Mouse (Mus musculus): ENCODE measurements around the gene Trim31.
"Not testable (repeated sequence)": the region's sequence is repeated elsewhere in the genome, so short reads cannot be mapped to it uniquely, and the experiment has no call there.

Gene Trim31

DNA sequence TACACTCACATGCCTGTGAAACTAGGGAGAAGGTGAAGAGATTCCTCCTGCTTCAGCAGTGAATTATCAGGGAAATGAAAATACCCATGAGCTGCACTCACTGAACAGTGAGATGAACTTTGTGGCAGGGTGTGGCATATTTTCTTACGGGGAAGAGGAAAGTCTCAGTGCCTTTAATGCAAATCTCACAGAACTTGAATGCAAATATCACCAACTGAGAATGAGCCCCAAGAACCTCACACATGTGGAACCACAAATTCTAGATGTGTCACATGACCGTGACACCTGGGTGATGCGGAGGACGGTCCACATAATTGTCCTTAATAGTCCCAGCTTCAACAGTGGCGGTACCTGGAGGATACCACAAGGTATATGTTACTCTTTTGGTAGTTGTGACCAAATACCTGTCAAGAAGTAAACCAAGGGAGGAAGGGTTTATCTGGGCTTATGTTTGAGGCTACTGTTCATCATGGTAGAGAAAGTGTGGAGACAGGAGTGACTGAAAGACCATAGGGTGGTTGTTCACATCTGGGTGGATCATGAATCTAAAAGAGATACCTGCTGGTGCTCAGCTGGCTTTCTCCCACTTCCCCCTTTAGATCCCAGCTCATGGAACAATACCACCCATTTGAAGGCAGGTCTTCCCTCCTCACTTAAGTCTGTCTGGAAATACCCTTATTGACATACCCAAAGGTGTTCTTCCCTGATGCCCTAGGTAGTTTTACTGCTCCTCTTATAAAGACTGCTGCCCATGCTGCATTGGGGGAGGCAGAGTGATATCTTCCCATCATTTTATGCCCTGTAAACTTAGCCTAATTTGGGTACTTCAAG is 7.6 kb upstream of the Trim31 start, which contains the start of gene Trim40:
Gene Trim40 (minus strand): TSS at position 51 of the 831 bp plus-strand sequence.
- H3K27me3 ChIP-seq (ENCODE audit: insufficient read depth, low read length) = no peaks in the 10 kb centered on the region
- no peak within 1 kb of the TSS for H3K4me3 ChIP-seq (replicated peaks; ENCODE audit: low read length)
- no peaks in the 10 kb centered on the region for H3K36me3 ChIP-seq (ENCODE audit: insufficient read depth, low read length)
- no peaks in the 10 kb centered on the region for H3K9me3 ChIP-seq (ENCODE audit: low read length)
- H3K4me1 ChIP-seq (replicated peaks; ENCODE audit: low read depth, low read length) = peaks cover 20% of the 10 kb centered on the region
- TF ChIP-seq CTCF (conservative IDR thresholded peaks at IDR 0.05; ENCODE audit: low read length) = no peak
- no peak for TF ChIP-seq NANOG (IDR thresholded peaks at IDR 0.05; ENCODE audit: borderline replicate concordance, low read length)
- no peak for TF ChIP-seq POU5F1 (IDR thresholded peaks at IDR 0.05; ENCODE audit: borderline replicate concordance, low read length)

DNA sequence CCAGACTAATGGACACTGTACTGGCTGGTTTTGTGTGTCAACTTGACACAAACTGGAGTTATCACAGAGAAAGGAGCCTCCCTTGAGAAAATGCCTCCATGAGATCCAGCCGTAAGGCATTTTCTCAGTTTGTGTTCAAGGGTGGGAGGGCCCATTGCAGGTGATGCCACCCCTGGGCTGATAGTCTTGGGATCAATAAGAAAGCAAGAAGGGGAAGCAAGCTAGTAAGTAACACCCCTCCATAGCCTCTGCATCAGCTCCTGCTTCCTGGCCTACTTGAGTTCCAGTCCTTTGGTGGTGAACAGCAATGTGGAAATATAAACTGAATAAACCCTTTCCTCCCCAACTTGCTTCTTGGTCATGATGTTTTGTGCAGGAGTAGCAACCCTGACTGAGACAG is 6.4 kb upstream of the Trim31 start:
- not testable (repeated sequence) for H3K36me3 ChIP-seq (ENCODE audit: insufficient read depth, low read length); H3K9me3 ChIP-seq (ENCODE audit: low read length); H3K4me3 ChIP-seq (replicated peaks; ENCODE audit: low read length); H3K27me3 ChIP-seq (ENCODE audit: insufficient read depth, low read length)
- peaks cover 25% of the 10 kb centered on the region for H3K4me1 ChIP-seq (replicated peaks; ENCODE audit: low read depth, low read length)

DNA sequence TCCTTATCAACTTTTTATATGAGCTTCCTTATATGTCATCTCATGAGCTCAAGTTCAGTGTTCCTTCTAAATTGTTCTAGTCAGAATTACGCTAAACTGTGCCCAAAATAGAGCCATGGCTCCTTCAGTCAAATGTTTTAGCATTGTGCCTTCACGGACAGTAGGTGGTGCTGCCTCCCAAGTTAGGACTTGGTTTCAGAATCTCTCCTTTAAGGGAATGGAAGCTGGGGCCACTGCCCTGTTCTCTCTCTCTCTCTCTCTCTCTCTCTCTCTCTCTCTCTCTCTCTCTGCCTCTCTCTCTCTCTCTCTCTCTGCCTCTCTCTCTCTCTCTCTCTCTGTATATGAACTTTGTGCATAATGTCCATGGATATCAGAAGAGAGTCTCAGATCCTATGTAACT is 5.6 kb upstream of the Trim31 start:
- H3K36me3 ChIP-seq (ENCODE audit: insufficient read depth, low read length) = no peaks in the 10 kb centered on the region
- peak; percentile 64 for TF ChIP-seq CTCF (conservative IDR thresholded peaks at IDR 0.05; ENCODE audit: low read length)
- TF ChIP-seq NANOG (IDR thresholded peaks at IDR 0.05; ENCODE audit: borderline replicate concordance, low read length) = no peak
- H3K4me3 ChIP-seq (replicated peaks; ENCODE audit: low read length) = no peak overlapping the region
- H3K4me1 ChIP-seq (replicated peaks; ENCODE audit: low read depth, low read length) = peaks cover 27% of the 10 kb centered on the region
- H3K9me3 ChIP-seq (ENCODE audit: low read length) = no peaks in the 10 kb centered on the region
- H3K27me3 ChIP-seq (ENCODE audit: insufficient read depth, low read length) = no peaks in the 10 kb centered on the region

DNA sequence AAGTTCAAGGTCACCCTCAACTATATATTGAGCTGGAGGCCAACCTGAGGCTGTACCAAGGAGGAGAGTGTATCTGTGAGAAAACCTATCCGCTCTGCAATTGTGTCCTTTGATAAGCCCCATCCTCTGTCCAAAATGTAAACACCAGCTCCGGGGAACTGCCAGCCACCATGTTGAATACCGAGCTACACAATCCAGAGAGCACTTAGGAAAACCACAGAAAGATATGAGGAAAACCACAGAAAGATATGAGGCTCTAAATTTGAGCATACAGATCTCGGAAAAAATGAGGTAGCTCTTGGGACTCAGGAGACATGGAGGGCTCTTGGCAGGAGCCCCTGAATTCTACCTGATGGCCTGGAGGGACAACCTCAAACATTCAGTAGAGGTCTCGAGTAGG is 4.5 kb upstream of the Trim31 start:
- Histone ChIP-seq H3K4me1 (replicated peaks; ENCODE audit: low read depth, low read length) (peaks cover 27% of the 10 kb centered on the region), H3K9me3 (ENCODE audit: low read length) (no peaks in the 10 kb centered on the region), H3K36me3 (ENCODE audit: insufficient read depth, low read length) (no peaks in the 10 kb centered on the region), H3K27me3 (ENCODE audit: insufficient read depth, low read length) (no peaks in the 10 kb centered on the region), H3K4me3 (replicated peaks; ENCODE audit: low read length) (no peak overlapping the region)
- no peak for TF ChIP-seq NANOG (IDR thresholded peaks at IDR 0.05; ENCODE audit: borderline replicate concordance, low read length)
- TF ChIP-seq CTCF (conservative IDR thresholded peaks at IDR 0.05; ENCODE audit: low read length) = no peak
- no peak for TF ChIP-seq POU5F1 (IDR thresholded peaks at IDR 0.05; ENCODE audit: borderline replicate concordance, low read length)

DNA sequence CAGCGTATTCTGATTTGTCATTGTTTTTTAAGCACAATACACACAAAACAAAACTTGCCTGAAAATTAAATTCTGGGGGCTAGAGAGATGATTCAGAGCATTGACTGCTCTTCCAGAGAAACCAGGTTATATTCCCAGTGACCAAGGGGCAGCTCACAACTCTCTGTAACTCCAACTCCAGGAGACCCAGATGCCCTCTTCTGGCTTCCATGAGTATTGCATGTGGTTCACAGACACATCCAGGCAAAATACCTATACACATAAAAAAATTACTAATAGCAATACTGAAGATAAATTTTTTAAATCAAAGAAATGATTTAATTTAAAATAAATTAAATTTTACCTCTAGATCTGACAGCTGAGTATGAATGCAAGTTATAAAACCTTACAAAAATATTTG is 1.3 kb upstream of the Trim31 start:
- Histone ChIP-seq H3K4me3 (replicated peaks; ENCODE audit: low read length) (no peak overlapping the region), H3K4me1 (replicated peaks; ENCODE audit: low read depth, low read length) (peaks cover 32% of the 10 kb centered on the region), H3K36me3 (ENCODE audit: insufficient read depth, low read length) (no peaks in the 10 kb centered on the region), H3K9me3 (ENCODE audit: low read length) (no peaks in the 10 kb centered on the region), H3K27me3 (ENCODE audit: insufficient read depth, low read length) (no peaks in the 10 kb centered on the region)
- TF ChIP-seq CTCF (conservative IDR thresholded peaks at IDR 0.05; ENCODE audit: low read length) = peak; percentile 56
- TF ChIP-seq NANOG (IDR thresholded peaks at IDR 0.05; ENCODE audit: borderline replicate concordance, low read length) = no peak

DNA sequence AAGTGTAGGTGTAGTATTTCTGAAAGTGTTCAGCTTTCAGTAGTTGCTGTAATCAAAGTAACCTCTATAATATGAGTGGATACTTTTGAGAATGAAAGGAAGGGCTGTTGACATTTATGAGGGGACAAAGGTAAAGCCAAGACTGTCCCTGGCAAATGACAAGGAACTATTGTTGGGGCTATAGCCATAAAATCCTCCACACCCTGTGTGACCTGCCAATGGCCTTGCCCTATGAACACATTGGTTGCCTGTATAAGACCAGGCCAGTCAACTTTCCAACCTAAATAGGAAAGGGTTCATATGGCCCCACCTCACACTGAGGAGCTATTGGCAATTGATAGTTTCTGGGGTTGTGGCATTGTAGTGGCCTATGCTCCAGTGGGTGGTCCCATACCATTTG is 853 bp upstream of the Trim31 start:
- H3K36me3 ChIP-seq (ENCODE audit: insufficient read depth, low read length) = no peaks in the 10 kb centered on the region

DNA sequence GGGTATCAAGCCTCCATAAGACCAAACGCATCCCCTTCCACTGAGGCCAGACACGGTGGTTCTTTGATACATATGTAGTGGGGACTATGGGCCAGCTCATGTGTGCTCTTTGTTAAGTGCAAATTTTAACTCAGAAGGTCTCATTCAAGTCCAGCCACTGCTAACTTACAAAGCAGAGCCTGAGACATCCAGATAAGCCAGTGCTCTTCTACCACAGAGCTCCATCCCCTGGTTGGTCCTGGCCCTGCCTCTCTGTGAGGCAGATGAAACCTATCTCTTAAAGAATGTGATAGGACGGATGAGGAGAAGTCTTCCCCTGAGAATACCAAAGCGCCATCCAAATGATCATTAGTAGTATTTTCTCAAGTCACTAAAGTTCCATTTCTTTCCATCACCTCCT is 1.5 kb downstream of the Trim31 start:
- no peaks in the 10 kb centered on the region for H3K27me3 ChIP-seq (ENCODE audit: insufficient read depth, low read length)
- H3K9me3 ChIP-seq (ENCODE audit: low read length) = no peaks in the 10 kb centered on the region
- no peak for TF ChIP-seq NANOG (IDR thresholded peaks at IDR 0.05; ENCODE audit: borderline replicate concordance, low read length)
- TF ChIP-seq CTCF (conservative IDR thresholded peaks at IDR 0.05; ENCODE audit: low read length) = no peak
- no peak for TF ChIP-seq POU5F1 (IDR thresholded peaks at IDR 0.05; ENCODE audit: borderline replicate concordance, low read length)
- H3K4me3 ChIP-seq (replicated peaks; ENCODE audit: low read length) = no peak overlapping the region
- H3K36me3 ChIP-seq (ENCODE audit: insufficient read depth, low read length) = no peaks in the 10 kb centered on the region
- peaks cover 25% of the 10 kb centered on the region for H3K4me1 ChIP-seq (replicated peaks; ENCODE audit: low read depth, low read length)

More for the DNA sequence above, 853 bp upstream of the Trim31 start:
- Histone ChIP-seq H3K4me3 (replicated peaks; ENCODE audit: low read length) (no peak overlapping the region), H3K27me3 (ENCODE audit: insufficient read depth, low read length) (no peaks in the 10 kb centered on the region), H3K9me3 (ENCODE audit: low read length) (no peaks in the 10 kb centered on the region), H3K4me1 (replicated peaks; ENCODE audit: low read depth, low read length) (peaks cover 28% of the 10 kb centered on the region)
- TF ChIP-seq NANOG (IDR thresholded peaks at IDR 0.05; ENCODE audit: borderline replicate concordance, low read length) (no peak), POU5F1 (IDR thresholded peaks at IDR 0.05; ENCODE audit: borderline replicate concordance, low read length) (no peak)

DNA sequence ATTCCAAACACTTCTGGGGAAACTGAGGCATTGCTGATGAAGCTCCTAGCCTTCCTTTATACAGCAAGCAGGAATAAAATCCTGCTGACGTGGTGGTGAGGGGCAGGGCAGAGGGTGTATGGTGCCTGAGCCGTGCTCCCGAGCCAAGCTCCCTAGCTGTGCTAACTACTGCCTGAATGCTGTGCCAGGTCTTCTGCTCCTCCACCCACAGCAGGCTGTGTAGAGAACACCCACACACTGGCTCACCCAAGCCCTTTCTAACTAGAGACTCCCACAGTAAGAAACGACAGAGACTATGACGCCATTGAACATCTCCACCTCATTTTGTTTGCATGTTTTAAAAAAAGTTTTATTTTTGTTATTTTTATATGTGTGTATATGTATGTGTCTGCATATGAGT is 2.1 kb downstream of the Trim31 start:
- no peaks in the 10 kb centered on the region for H3K9me3 ChIP-seq (ENCODE audit: low read length)
- H3K36me3 ChIP-seq (ENCODE audit: insufficient read depth, low read length) = no peaks in the 10 kb centered on the region
- no peak overlapping the region for H3K4me3 ChIP-seq (replicated peaks; ENCODE audit: low read length)
- peaks cover 25% of the 10 kb centered on the region for H3K4me1 ChIP-seq (replicated peaks; ENCODE audit: low read depth, low read length)
- TF ChIP-seq NANOG (IDR thresholded peaks at IDR 0.05; ENCODE audit: borderline replicate concordance, low read length) (no peak), POU5F1 (IDR thresholded peaks at IDR 0.05; ENCODE audit: borderline replicate concordance, low read length) (no peak), CTCF (conservative IDR thresholded peaks at IDR 0.05; ENCODE audit: low read length) (no peak)
- H3K27me3 ChIP-seq (ENCODE audit: insufficient read depth, low read length) = no peaks in the 10 kb centered on the region

DNA sequence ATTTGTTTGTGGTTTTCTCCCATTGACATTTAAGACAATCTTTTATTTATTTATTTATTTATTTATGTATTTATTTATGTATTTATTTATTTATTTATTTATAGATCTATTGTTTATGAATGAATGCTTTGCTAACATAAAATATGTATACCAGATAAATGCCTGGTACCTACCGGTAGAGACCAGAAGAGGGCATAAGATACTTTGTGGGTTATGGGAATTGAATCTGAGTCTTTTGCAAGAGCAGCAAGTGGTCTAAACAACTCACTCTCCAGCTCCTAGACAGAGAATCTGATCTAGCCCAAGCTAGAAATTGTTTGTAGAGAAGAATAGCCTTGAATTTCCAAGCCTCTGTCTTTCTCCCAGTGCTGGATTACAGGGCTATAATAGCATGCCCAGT is 2.8 kb downstream of the Trim31 start:
- Histone ChIP-seq H3K9me3 (ENCODE audit: low read length) (no peaks in the 10 kb centered on the region), H3K4me3 (replicated peaks; ENCODE audit: low read length) (no peak overlapping the region), H3K36me3 (ENCODE audit: insufficient read depth, low read length) (no peaks in the 10 kb centered on the region), H3K27me3 (ENCODE audit: insufficient read depth, low read length) (no peaks in the 10 kb centered on the region), H3K4me1 (replicated peaks; ENCODE audit: low read depth, low read length) (peaks cover 25% of the 10 kb centered on the region)
- TF ChIP-seq NANOG (IDR thresholded peaks at IDR 0.05; ENCODE audit: borderline replicate concordance, low read length) (no peak), POU5F1 (IDR thresholded peaks at IDR 0.05; ENCODE audit: borderline replicate concordance, low read length) (no peak), CTCF (conservative IDR thresholded peaks at IDR 0.05; ENCODE audit: low read length) (no peak)

Data from E14TG2a.4 (cell line).